8 mouse cellular contexts compared by ENCODE assay signal in genomic region chr15:79262375-79262774, GRCm38 (mm10). TPM values are rescaled to one million over a fixed set of nuclear protein-coding genes. Genes with fewer than 3 reads are reported as not detected.
DNase-seq lines count a peak whose midpoint lies in the region; TF ChIP-seq lines count a peak whose summit lies in the region.

No protein-coding gene starts in this region.

- no peaks in the 10 kb centered on the region for H3K9me3 ChIP-seq in hindbrain, embryonic 10.5 days

- no peak for TF ChIP-seq POLR2A in bone marrow, adult 2 months (IDR thresholded peaks at IDR 0.05; ENCODE audit: borderline replicate concordance, control insufficient read depth, low read depth, low read length)

- TF ChIP-seq CTCF in bone marrow, adult 2 months (IDR thresholded peaks at IDR 0.05; ENCODE audit: control insufficient read depth, insufficient read depth, low read length) = 0 out of 2 replicates have a peak, but pooled peaks have one; percentile 3

- 26% methylated on average over 13 of the region's 13 CpGs for WGBS in bone marrow, adult 2 months
- 19% methylated on average over 13 of the region's 13 CpGs for WGBS in hindbrain, embryonic 10.5 days

- no peaks in the 10 kb centered on the region for H3K36me3 ChIP-seq in hindbrain, embryonic 10.5 days

- H3K4me1 ChIP-seq in bone marrow, adult 2 months (ENCODE audit: control insufficient read depth, insufficient read depth, low read length) = no peaks in the 10 kb centered on the region; the same call in 1 of the 2 replicates
- peaks cover 30% of the 10 kb centered on the region for H3K4me1 ChIP-seq in hindbrain, embryonic 10.5 days (replicated peaks)

- no peak overlapping the region for H3K4me3 ChIP-seq in bone marrow, adult 2 months (replicated peaks; ENCODE audit: control insufficient read depth, low read depth, low read length)
- H3K4me3 ChIP-seq in hindbrain, embryonic 10.5 days = peak overlapping the region; percentile 82

- DNase-seq in heart, adult 11 months = peak; percentile 75
- no peak for DNase-seq in heart, adult 18-20 months
- peak; percentile 66 for DNase-seq in hindbrain, embryonic 10.5 days (ENCODE audit: low spot score)
- DNase-seq in mesoderm, embryonic 11.5 days (ENCODE audit: low read depth, low spot score) = peak; percentile 41
- DNase-seq in thymus, postnatal 25 days = peak; percentile 26
- no peak for DNase-seq in spleen, postnatal 14 days (ENCODE audit: low spot score in 2 of 2)
- no peak for DNase-seq in cerebellum, postnatal 36 days

- peaks cover 85% of the 10 kb centered on the region for H3K27me3 ChIP-seq in hindbrain, embryonic 10.5 days (ENCODE audit: insufficient read depth, poor library complexity, severe bottlenecking)

- H3K27ac ChIP-seq in bone marrow, adult 2 months (ENCODE audit: control insufficient read depth, insufficient read depth, low read depth, low read length, poor library complexity) = no peak overlapping the region; the same call in 1 of the 2 replicates
- no peak overlapping the region for H3K27ac ChIP-seq in hindbrain, embryonic 10.5 days

RNA-seq across cellular contexts. Expression of gene Slc16a8, which starts 7.8 kb away (rescaled TPM):
- total RNA-seq in heart, adult 18-20 months (2021) = under 1 TPM; 0.50 to 0.64 TPM
- not detected in 2 replicates for polyA plus RNA-seq in bone marrow, adult 2 months (2011; ENCODE audit: insufficient read depth, insufficient read length, low replicate concordance, missing spikeins)
- polyA plus RNA-seq in hindbrain, embryonic 10.5 days (2016; fragmentation: Nextera tagmentation; extraction: Ambion mirVana) = 0.14 and 0.26 TPM in 2 replicates

RNA-seq across cellular contexts. Expression of gene Baiap2l2, which starts 23.0 kb away (rescaled TPM):
- total RNA-seq in heart, adult 18-20 months (2021) = under 1 TPM; 0.13 to 0.25 TPM
- not detected in 2 replicates for polyA plus RNA-seq in bone marrow, adult 2 months (2011; ENCODE audit: insufficient read depth, insufficient read length, low replicate concordance, missing spikeins)
- 1.7 and 2.0 TPM in 2 replicates for polyA plus RNA-seq in hindbrain, embryonic 10.5 days (2016; fragmentation: Nextera tagmentation; extraction: Ambion mirVana)

RNA-seq across cellular contexts. Expression of gene Gm49486, which starts 33.2 kb away (rescaled TPM):
- total RNA-seq in heart, adult 18-20 months (2021) = 1 to 10 TPM; 1.2 to 1.3 TPM
- not detected in 2 replicates for polyA plus RNA-seq in bone marrow, adult 2 months (2011; ENCODE audit: insufficient read depth, insufficient read length, low replicate concordance, missing spikeins)
- polyA plus RNA-seq in hindbrain, embryonic 10.5 days (2016; fragmentation: Nextera tagmentation; extraction: Ambion mirVana) = 0.14 and 0.21 TPM in 2 replicates

RNA-seq across cellular contexts. Expression of gene Pick1, which starts 33.4 kb away (rescaled TPM):
- 10 to 100 TPM; 22.4 to 22.8 TPM for total RNA-seq in heart, adult 18-20 months (2021)
- 6.2 and 13.6 TPM in 2 replicates for polyA plus RNA-seq in bone marrow, adult 2 months (2011; ENCODE audit: insufficient read depth, insufficient read length, low replicate concordance, missing spikeins)
- polyA plus RNA-seq in hindbrain, embryonic 10.5 days (2016; fragmentation: Nextera tagmentation; extraction: Ambion mirVana) = 45.0 and 47.8 TPM in 2 replicates

Comparison
In these comparisons a context has a peak if more than half of its experiments do, and no peak if none do; other contexts are left out.
1. DNase-seq: peak in heart, adult 11 months (single experiment), hindbrain, embryonic 10.5 days (single experiment), mesoderm, embryonic 11.5 days (single experiment) and thymus, postnatal 25 days (single experiment); none in heart, adult 18-20 months (0 of 2), spleen, postnatal 14 days (0 of 2) and cerebellum, postnatal 36 days (0 of 2).